Mouse (Mus musculus): ENCODE measurements at regions not wholly inside any gene's neighbourhood (a gene's known extent, or its start where the extent isn't known, plus 50 kb on each side); places are given as distances from the start of the nearest gene placed in this dataset.
A peak's percentile ranks its signal among the peaks of the same experiment; 100 is the strongest.

GRCm38 (mm10) chr19:49264616-49265015 is 1058.8 kb downstream of the Sorcs3 start:
- Histone ChIP-seq H3K9me3 (replicated peaks; ENCODE audit: control insufficient read depth, low read length) (no peaks in the 10 kb centered on the region), H3K36me3 (replicated peaks; ENCODE audit: control insufficient read depth, insufficient read depth, low read length) (no peaks in the 10 kb centered on the region), H3K4me2 (ENCODE audit: low read depth, low read length) (no peak overlapping the region), H3K4me3 (ENCODE audit: low read depth, low read length) (no peak overlapping the region), H3K27me3 (ENCODE audit: control insufficient read depth, insufficient read depth, low read length) (no peaks in the 10 kb centered on the region), H3K27ac (ENCODE audit: low read depth) (no peak overlapping the region), H3K4me1 (ENCODE audit: control insufficient read depth, insufficient read depth) (no peaks in the 10 kb centered on the region; the same call in 1 of the 2 replicates), H3K9ac (replicated peaks; ENCODE audit: low read depth, low read length) (no peak overlapping the region)
- no peak for ATAC-seq (ENCODE audit: insufficient read depth, low read depth)
- DNase-seq (ENCODE audit: low spot score): no peak
- whole genome bisulfite sequencing: 46% methylated on average over 1 of the region's 1 CpGs
- TF ChIP-seq CTCF (IDR thresholded peaks at IDR 0.05; ENCODE audit: low read depth): no peak; the same call in 1 of the 2 replicates
- TF ChIP-seq EP300 (IDR thresholded peaks at IDR 0.05; ENCODE audit: low read depth): no peak

DNA sequence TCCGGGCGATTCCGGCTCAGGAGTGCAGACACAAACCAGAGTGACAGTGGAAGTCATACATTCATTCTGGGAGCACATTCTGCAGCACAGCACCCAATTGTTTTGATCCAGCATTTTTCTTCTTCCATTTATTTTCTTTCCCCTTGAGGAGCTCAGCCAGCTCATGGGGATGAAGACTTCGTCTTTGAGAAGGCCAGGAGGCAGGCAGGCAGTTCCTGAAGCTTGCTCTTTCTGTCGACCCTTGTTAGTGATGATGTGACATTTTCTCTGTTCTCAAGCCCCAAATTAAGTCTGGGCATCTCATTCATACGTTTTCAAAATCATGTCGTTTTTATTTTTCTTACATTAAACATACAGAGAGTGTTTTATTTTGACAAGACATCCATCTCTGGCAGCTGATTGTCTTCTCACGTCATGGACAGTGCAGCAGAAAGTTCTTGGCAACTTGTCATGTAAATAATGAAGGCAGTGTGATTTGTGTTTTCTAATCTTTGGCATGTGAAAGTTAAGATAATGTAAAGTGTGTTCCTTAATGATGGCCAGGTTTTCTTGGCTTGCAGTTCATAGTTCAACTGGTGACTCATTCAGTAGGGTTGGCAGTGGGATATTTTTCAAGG is 1062.1 kb downstream of the Sorcs3 start:
- ATAC-seq (ENCODE audit: insufficient read depth, low read depth) (no peak), DNase-seq (ENCODE audit: low spot score) (no peak)
- H3K4me2 ChIP-seq (ENCODE audit: low read depth, low read length): no peak overlapping the region
- H3K4me3 ChIP-seq (ENCODE audit: low read depth, low read length): no peak overlapping the region
- no peak overlapping the region for H3K9ac ChIP-seq (replicated peaks; ENCODE audit: low read depth, low read length)
- H3K36me3 ChIP-seq (replicated peaks; ENCODE audit: control insufficient read depth, insufficient read depth, low read length): no peaks in the 10 kb centered on the region
- H3K27ac ChIP-seq (ENCODE audit: low read depth): no peak overlapping the region
- no peaks in the 10 kb centered on the region for H3K27me3 ChIP-seq (ENCODE audit: control insufficient read depth, insufficient read depth, low read length)
- WGBS: 39% methylated on average over 8 of the region's 8 CpGs
- no peaks in the 10 kb centered on the region for H3K9me3 ChIP-seq (replicated peaks; ENCODE audit: control insufficient read depth, low read length)
- TF ChIP-seq EP300 (IDR thresholded peaks at IDR 0.05; ENCODE audit: low read depth) (no peak), CTCF (IDR thresholded peaks at IDR 0.05; ENCODE audit: low read depth) (no peak)
- no peaks in the 10 kb centered on the region; the same call in 1 of the 2 replicates for H3K4me1 ChIP-seq (ENCODE audit: control insufficient read depth, insufficient read depth)

DNA sequence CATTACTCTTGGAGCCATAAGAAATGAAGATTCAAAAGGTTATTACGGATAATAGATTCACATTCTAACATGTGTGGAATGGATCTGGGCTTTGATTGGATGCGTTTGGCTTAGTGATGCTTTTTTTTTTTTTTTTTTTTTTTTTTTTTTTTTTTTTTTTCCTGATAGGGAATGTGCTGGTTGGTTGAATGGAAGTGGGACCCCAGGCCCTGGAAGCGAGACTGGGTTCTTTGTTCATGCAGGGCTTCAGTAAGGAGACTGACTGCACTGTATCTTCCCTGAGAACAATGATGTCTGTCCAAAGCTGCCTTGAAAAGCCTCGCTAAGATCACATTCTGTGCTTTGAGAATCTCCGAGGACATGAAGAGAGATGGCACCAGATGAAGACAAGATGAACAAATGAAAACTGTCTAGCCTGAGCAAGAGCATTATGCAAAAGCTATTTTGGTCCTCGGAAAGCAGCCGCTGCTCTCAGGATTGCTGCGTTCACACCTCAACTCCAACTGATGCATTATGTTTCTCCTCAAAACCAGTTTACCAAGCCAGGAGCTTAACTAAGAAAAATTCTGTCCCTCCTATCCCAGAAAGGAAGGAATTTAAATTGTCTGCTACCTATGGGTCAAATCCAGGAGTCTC is 1076.9 kb downstream of the Sorcs3 start:
- no peak overlapping the region for H3K9ac ChIP-seq (replicated peaks; ENCODE audit: low read depth, low read length)
- H3K4me2 ChIP-seq (ENCODE audit: low read depth, low read length): no peak overlapping the region
- no peaks in the 10 kb centered on the region for H3K4me1 ChIP-seq (ENCODE audit: control insufficient read depth, insufficient read depth)
- WGBS: 63% methylated on average over 8 of the region's 8 CpGs
- ATAC-seq (ENCODE audit: insufficient read depth, low read depth): no peak
- H3K27me3 ChIP-seq (ENCODE audit: control insufficient read depth, insufficient read depth, low read length): no peaks in the 10 kb centered on the region
- no peaks in the 10 kb centered on the region for H3K36me3 ChIP-seq (replicated peaks; ENCODE audit: control insufficient read depth, insufficient read depth, low read length)
- H3K9me3 ChIP-seq (replicated peaks; ENCODE audit: control insufficient read depth, low read length): no peaks in the 10 kb centered on the region
- TF ChIP-seq EP300 (IDR thresholded peaks at IDR 0.05; ENCODE audit: low read depth) (no peak), CTCF (IDR thresholded peaks at IDR 0.05; ENCODE audit: low read depth) (no peak)
- no peak overlapping the region for H3K4me3 ChIP-seq (ENCODE audit: low read depth, low read length)
- no peak overlapping the region for H3K27ac ChIP-seq (ENCODE audit: low read depth)
- DNase-seq (ENCODE audit: low spot score): no peak

DNA sequence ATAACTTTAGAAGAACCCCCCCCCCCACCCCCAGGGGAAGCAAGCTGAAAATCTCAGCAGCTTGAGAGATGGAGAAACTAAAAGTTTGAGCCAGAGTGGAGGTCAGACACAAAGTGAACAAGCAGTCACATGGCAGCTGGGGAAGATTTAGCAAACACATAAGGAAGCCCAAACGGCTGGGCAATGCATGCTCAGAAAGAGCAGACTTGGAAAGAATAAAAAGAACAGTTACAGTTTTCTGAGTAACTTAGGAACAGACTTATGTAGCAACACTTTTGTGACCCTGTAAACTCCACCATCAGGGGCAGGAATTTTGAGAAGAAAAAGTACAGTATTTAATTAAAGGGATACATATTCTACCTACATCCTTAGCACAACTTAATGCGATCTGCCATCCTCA is 1089.2 kb downstream of the Sorcs3 start:
- TF ChIP-seq CTCF (IDR thresholded peaks at IDR 0.05; ENCODE audit: low read depth): no peak
- TF ChIP-seq EP300 (IDR thresholded peaks at IDR 0.05; ENCODE audit: low read depth): no peak
- WGBS: 59% methylated on average over 2 of the region's 2 CpGs
- Histone ChIP-seq H3K36me3 (replicated peaks; ENCODE audit: control insufficient read depth, insufficient read depth, low read length) (no peaks in the 10 kb centered on the region), H3K9me3 (replicated peaks; ENCODE audit: control insufficient read depth, low read length) (no peaks in the 10 kb centered on the region), H3K4me1 (ENCODE audit: control insufficient read depth, insufficient read depth) (no peaks in the 10 kb centered on the region), H3K27ac (ENCODE audit: low read depth) (no peak overlapping the region), H3K27me3 (ENCODE audit: control insufficient read depth, insufficient read depth, low read length) (no peaks in the 10 kb centered on the region), H3K4me3 (ENCODE audit: low read depth, low read length) (no peak overlapping the region), H3K9ac (replicated peaks; ENCODE audit: low read depth, low read length) (no peak overlapping the region), H3K4me2 (ENCODE audit: low read depth, low read length) (no peak overlapping the region)
- no peak for ATAC-seq (ENCODE audit: insufficient read depth, low read depth)
- DNase-seq (ENCODE audit: low spot score): no peak

DNA sequence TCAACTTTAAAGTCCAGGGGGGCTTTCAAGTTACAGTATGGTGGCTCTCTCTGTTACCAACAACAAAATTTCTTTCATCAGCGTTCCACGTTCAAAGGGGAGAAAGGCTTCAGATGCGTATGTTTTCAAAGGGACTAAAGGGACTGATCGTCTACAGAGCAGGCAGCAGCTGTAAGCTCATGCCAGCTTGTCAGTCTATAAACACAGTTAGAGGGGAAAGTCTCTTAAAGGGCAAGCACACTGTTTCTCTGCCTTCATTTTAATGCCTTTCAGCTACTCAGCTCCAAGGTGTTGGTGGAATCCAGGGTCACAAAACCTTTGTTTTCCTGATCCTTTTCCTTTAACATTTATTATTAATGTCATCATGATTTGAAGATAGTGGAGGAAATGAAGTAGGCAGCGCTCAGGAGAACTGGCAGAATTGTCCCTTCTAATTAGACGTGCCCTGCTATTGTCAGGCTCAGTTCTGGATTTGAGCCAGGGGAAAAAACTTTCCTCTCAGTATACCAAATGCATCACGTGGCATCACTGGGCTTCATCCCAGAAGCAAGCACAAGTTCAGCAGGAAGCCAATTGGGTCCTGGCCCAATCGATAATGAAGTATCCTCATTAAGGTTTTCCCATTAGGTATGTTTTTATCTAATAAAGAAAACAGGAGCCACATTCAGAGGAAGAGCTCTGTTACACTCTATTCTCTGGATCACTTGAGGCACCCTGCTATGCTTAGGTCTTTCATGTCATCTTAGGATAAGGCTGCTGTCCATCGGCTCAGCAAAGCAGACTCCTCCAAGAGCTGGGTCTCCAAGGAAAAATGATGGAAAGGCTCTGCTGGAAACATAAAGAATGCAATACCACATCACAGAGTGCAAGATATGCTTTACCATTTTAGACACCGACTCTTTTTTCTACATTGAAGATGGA is 1093.8 kb downstream of the Sorcs3 start:
- peak; percentile 19 for DNase-seq (ENCODE audit: low spot score)

More for the DNA sequence above, 1093.8 kb downstream of the Sorcs3 start:
- Histone ChIP-seq H3K4me3 (ENCODE audit: low read depth, low read length) (no peak overlapping the region), H3K9me3 (replicated peaks; ENCODE audit: control insufficient read depth, low read length) (no peaks in the 10 kb centered on the region), H3K4me2 (ENCODE audit: low read depth, low read length) (peak overlapping the region; percentile 32), H3K9ac (replicated peaks; ENCODE audit: low read depth, low read length) (no peak overlapping the region; the same call in 1 of the 2 replicates), H3K27me3 (ENCODE audit: control insufficient read depth, insufficient read depth, low read length) (no peaks in the 10 kb centered on the region), H3K27ac (ENCODE audit: low read depth) (no peak overlapping the region), H3K36me3 (replicated peaks; ENCODE audit: control insufficient read depth, insufficient read depth, low read length) (no peaks in the 10 kb centered on the region), H3K4me1 (ENCODE audit: control insufficient read depth, insufficient read depth) (no peaks in the 10 kb centered on the region)
- TF ChIP-seq CTCF (IDR thresholded peaks at IDR 0.05; ENCODE audit: low read depth) (no peak), EP300 (IDR thresholded peaks at IDR 0.05; ENCODE audit: low read depth) (no peak)
- 32% methylated on average over 10 of the region's 10 CpGs for WGBS
- ATAC-seq (ENCODE audit: insufficient read depth, low read depth): no peak; the same call in 1 of the 2 replicates

Data from heart, postnatal 0 days (tissue).